Mouse (Mus musculus) CH12.LX (cell line): Measurements from ENCODE around the gene Morn5. TPM values are rescaled to one million over a fixed set of nuclear protein-coding genes. Genes with fewer than 3 reads are reported as not detected.

Source experiments
- DNase-seq: peaks from one replicate; pipeline ENCODE4 v3.0.0-alpha.2; 2013; ENCODE audit errors: extremely low read depth
- H3K27ac ChIP-seq: 2 replicates; pipeline ENCODE4 v1.5.1; 2012; ENCODE audit warnings: low read depth, mild to moderate bottlenecking, control low read depth, moderate library complexity; ENCODE audit not compliant: insufficient read depth
- H3K27me3 ChIP-seq: replicated peaks from 2 replicates; pipeline ENCODE3; 2012; ENCODE audit warnings: inconsistent platforms
- H3K36me3 ChIP-seq, 2 experiments: replicated peaks in 1 of 2; 2 replicates each; pipeline versions ENCODE3 to v1.6.1; 2012; ENCODE audit warnings: inconsistent platforms in 1 of 2, low read length in 1 of 2, mild to moderate bottlenecking in 1 of 2, mixed read lengths in 1 of 2, moderate library complexity in 1 of 2; ENCODE audit not compliant: control insufficient read depth in 1 of 2, insufficient read depth in 1 of 2
- H3K4me1 ChIP-seq, 2 experiments: 2 replicates each; pipeline ENCODE4 v1.6.1; 2012; ENCODE audit warnings: inconsistent platforms in 1 of 2, moderate library complexity in 1 of 2; ENCODE audit not compliant: insufficient read depth in 2 of 2, control insufficient read depth in 1 of 2
- H3K4me2 ChIP-seq: 2 replicates; pipeline ENCODE4 v1.6.1; 2012; ENCODE audit warnings: low read depth, mild to moderate bottlenecking, control low read depth; ENCODE audit not compliant: poor library complexity, insufficient read depth, severe bottlenecking
- H3K4me3 ChIP-seq, 3 experiments: fragments of 150-350 bp in 1 of 3; sonication (generic) in 1 of 3; replicated peaks in 1 of 3; 2 replicates each; pipeline versions ENCODE3 to v1.5.1; 2011 to 2012; ENCODE audit warnings: low read depth in 2 of 3, low read length in 2 of 3, mild to moderate bottlenecking in 2 of 3, moderate library complexity in 2 of 3, control low read depth in 1 of 3, improper control_type of control experiment in 1 of 3, inconsistent platforms in 1 of 3, mixed read lengths in 1 of 3; ENCODE audit not compliant: poor library complexity in 1 of 3
- H3K79me2 ChIP-seq: replicated peaks from 2 replicates; pipeline ENCODE4 v1.6.1; 2012; ENCODE audit warnings: mild to moderate bottlenecking, moderate library complexity; ENCODE audit not compliant: control insufficient read depth, poor library complexity, insufficient read depth, severe bottlenecking; ENCODE audit errors: extremely low read depth
- H3K9ac ChIP-seq: 2 replicates; pipeline ENCODE4 v1.6.1; 2012; ENCODE audit warnings: low read depth, mild to moderate bottlenecking, control low read depth, moderate library complexity; ENCODE audit not compliant: insufficient read depth
- H3K9me3 ChIP-seq: replicated peaks from 2 replicates; pipeline ENCODE3; 2012; ENCODE audit warnings: low read length, inconsistent platforms, mixed read lengths
- BHLHE40 ChIP-seq: IDR thresholded peaks from 2 replicates; pipeline ENCODE4 v1.6.1; 2011; ENCODE audit warnings: mild to moderate bottlenecking, low read depth, low read length, improper control_type of control experiment
- CHD1 ChIP-seq: IDR thresholded peaks from 2 replicates; pipeline ENCODE4 v1.6.1; 2012; ENCODE audit warnings: low read depth, low read length, improper control_type of control experiment, inconsistent platforms
- CHD2 ChIP-seq: IDR thresholded peaks from 2 replicates; pipeline ENCODE4 v1.6.1; 2011; ENCODE audit warnings: low read length, improper control_type of control experiment
- EP300 ChIP-seq: IDR thresholded peaks from 2 replicates; pipeline ENCODE4 v1.6.1; 2011; ENCODE audit warnings: low read length, improper control_type of control experiment
- ETS1 ChIP-seq: conservative IDR thresholded peaks from 2 replicates; pipeline ENCODE4 v1.6.1; 2012; ENCODE audit warnings: low read depth, mild to moderate bottlenecking, inconsistent platforms, low read length, improper control_type of control experiment, moderate library complexity
- GABPA ChIP-seq: IDR thresholded peaks from 2 replicates; pipeline ENCODE4 v1.6.1; 2012; ENCODE audit warnings: low read depth, low read length, improper control_type of control experiment, inconsistent platforms; ENCODE audit not compliant: insufficient replicate concordance
- IRF4 ChIP-seq: IDR thresholded peaks from 2 replicates; pipeline ENCODE4 v1.6.1; 2014; ENCODE audit warnings: low read depth, mild to moderate bottlenecking, inconsistent platforms, low read length, improper control_type of control experiment
- KAT2A ChIP-seq: IDR thresholded peaks from 2 replicates; pipeline ENCODE4 v1.6.1; 2012; ENCODE audit warnings: low read length, improper control_type of control experiment, inconsistent platforms; ENCODE audit not compliant: insufficient replicate concordance
- MAFK ChIP-seq: IDR thresholded peaks from 2 replicates; pipeline ENCODE4 v1.6.1; 2011; ENCODE audit warnings: low read length, improper control_type of control experiment; ENCODE audit not compliant: insufficient replicate concordance
- MAX ChIP-seq: IDR thresholded peaks from 2 replicates; pipeline ENCODE4 v1.6.1; 2011; ENCODE audit warnings: low read length, improper control_type of control experiment
- MAZ ChIP-seq: IDR thresholded peaks from 2 replicates; pipeline ENCODE4 v1.6.1; 2012; ENCODE audit warnings: low read depth, mild to moderate bottlenecking, inconsistent platforms, low read length, improper control_type of control experiment, moderate library complexity
- MXI1 ChIP-seq: IDR thresholded peaks from 2 replicates; pipeline ENCODE4 v1.6.1; 2011; ENCODE audit warnings: mild to moderate bottlenecking, low read depth, low read length, improper control_type of control experiment
- MYC ChIP-seq: IDR thresholded peaks from 2 replicates; pipeline ENCODE4 v1.6.1; 2011; ENCODE audit warnings: low read depth, mild to moderate bottlenecking, improper control_type of control experiment, low read length
- NELFE ChIP-seq: IDR thresholded peaks from 2 replicates; pipeline ENCODE4 v1.6.1; 2011; ENCODE audit warnings: low read depth, low read length, improper control_type of control experiment
- NRF1 ChIP-seq: IDR thresholded peaks from 2 replicates; pipeline ENCODE4 v1.6.1; 2014; ENCODE audit warnings: low read depth, mild to moderate bottlenecking, inconsistent platforms, low read length, improper control_type of control experiment, moderate library complexity
- PAX5 ChIP-seq: IDR thresholded peaks from 2 replicates; pipeline ENCODE4 v1.6.1; 2012; ENCODE audit warnings: low read length, inconsistent platforms, mixed read lengths
- RAD21 ChIP-seq: IDR thresholded peaks from 2 replicates; pipeline ENCODE4 v1.6.1; 2011; ENCODE audit warnings: low read depth, mild to moderate bottlenecking, low read length, improper control_type of control experiment, moderate library complexity
- SMC3 ChIP-seq: IDR thresholded peaks from 2 replicates; pipeline ENCODE4 v1.6.1; 2011; ENCODE audit warnings: low read depth, low read length, improper control_type of control experiment
- TBP ChIP-seq: conservative IDR thresholded peaks from 2 replicates; pipeline ENCODE4 v1.6.1; 2011; ENCODE audit warnings: low read depth, low read length, improper control_type of control experiment
- TCF12 ChIP-seq: IDR thresholded peaks from 2 replicates; pipeline ENCODE4 v1.6.1; 2014; ENCODE audit warnings: low read depth, mild to moderate bottlenecking, inconsistent platforms, low read length, improper control_type of control experiment
- UBTF ChIP-seq: IDR thresholded peaks from 2 replicates; pipeline ENCODE4 v1.6.1; 2012; ENCODE audit warnings: low read depth, mild to moderate bottlenecking, inconsistent platforms, low read length, improper control_type of control experiment, moderate library complexity
- USF1 ChIP-seq: IDR thresholded peaks from 2 replicates; pipeline ENCODE4 v1.6.1; 2014; ENCODE audit warnings: low read depth, mild to moderate bottlenecking, inconsistent platforms, low read length, improper control_type of control experiment
- ZC3H11A ChIP-seq: IDR thresholded peaks from 2 replicates; pipeline ENCODE4 v1.6.1; 2012; ENCODE audit warnings: low read depth, mild to moderate bottlenecking, inconsistent platforms, low read length, improper control_type of control experiment
- ZMIZ1 ChIP-seq: IDR thresholded peaks from 2 replicates; pipeline ENCODE4 v1.6.1; 2012; ENCODE audit warnings: low read depth, mild to moderate bottlenecking, inconsistent platforms, low read length, improper control_type of control experiment
- dilution Hi-C: fragments of 300-500 bp; cut with MboI; formaldehyde crosslinking; loops from 2 replicates; pipeline ENCODE4 v1.14.3; 2020; ENCODE audit warnings: low sequenced_read_pairs; ENCODE audit not compliant: extremely low pct_unique_long_range_greater_than_20kb, extremely low pct_ligation_motif_present
- in situ Hi-C: fragments of 300-500 bp; cut with MboI; formaldehyde crosslinking; loops from 3 replicates; pipeline ENCODE4 v1.14.3; 2019; ENCODE audit warnings: low sequenced_read_pairs, low pct_ligation_motif_present, low pct_unique_long_range_greater_than_20kb, mixed read lengths
- polyA plus RNA-seq: library from polyadenylated mRNA; unstranded; fragments of >175 nt; gene quantifications from 2 replicates; pipeline ENCODE4 v1.2.1, GENCODE M21; 2012; ENCODE audit warnings: low read depth; ENCODE audit not compliant: insufficient read length
- total RNA-seq, 2 experiments: library from RNA; depleted of rRNA; stranded (reverse); fragments of 300-350 nt in 1 of 2; fragments of >200 nt in 1 of 2; gene quantifications; 2 replicates each; pipeline ENCODE4 v1.2.3; 2012 to 2014

Morn5 gene
- total and polyA plus RNA-seq, 3 experiments, result 0.38 TPM; not detected in 2

- dilution Hi-C loops (no loop called here), in situ Hi-C loops (no loop called here)
- no peaks in the 10 kb centered on the region for H3K9me3 ChIP-seq
- peaks cover 21% of the 10 kb centered on the region for H3K27me3 ChIP-seq
- no peak for DNase-seq
- H3K4me1 ChIP-seq, result no peaks in the 10 kb centered on the region
- no peak overlapping the region for H3K9ac ChIP-seq
- H3K4me3 ChIP-seq, result no peak overlapping the region
- no peaks in the 10 kb centered on the region for H3K36me3 ChIP-seq
- H3K4me2 ChIP-seq, result no peak overlapping the region
- H3K27ac ChIP-seq, result no peak overlapping the region
- no peak for TF ChIP-seq KAT2A
- no peak for TF ChIP-seq GABPA
- TF ChIP-seq RAD21, result no peak
- no peak for TF ChIP-seq CHD1
- TF ChIP-seq ZMIZ1, result no peak
- no peak for TF ChIP-seq MYC
- no peak for TF ChIP-seq TCF12
- no peak for TF ChIP-seq USF1
- TF ChIP-seq CHD2, result no peak
- TF ChIP-seq ZC3H11A, result no peak
- TF ChIP-seq MAFK, result no peak
- no peak for TF ChIP-seq MAX
- no peak for TF ChIP-seq IRF4
- no peak for TF ChIP-seq NELFE
- no peak for TF ChIP-seq MAZ
- TF ChIP-seq BHLHE40, result no peak
- TF ChIP-seq, all 38 proteins: peak for 0
- no peaks in the 10 kb centered on the region for H3K79me2 ChIP-seq
Measured at GRCm38 (mm10) chr2:36108615-36109014, 59.4 kb downstream of the Morn5 start.

GRCm38 (mm10) chr2:36112632-36113031, 63.4 kb downstream of the Morn5 start:
- dilution Hi-C loops (no loop called here), in situ Hi-C loops (no loop called here)
- no peak for DNase-seq
- Histone ChIP-seq H3K9me3 (no peaks in the 10 kb centered on the region), H3K4me2 (no peak overlapping the region), H3K36me3 (peaks cover 11 to 20% of the 10 kb centered on the region in 2 experiments), H3K9ac (no peak overlapping the region), H3K27ac (no peak overlapping the region), H3K27me3 (peaks cover 5% of the 10 kb centered on the region), H3K4me1 (no peaks in the 10 kb centered on the region), H3K79me2 (no peaks in the 10 kb centered on the region), H3K4me3 (no peak overlapping the region)
- TF ChIP-seq ZC3H11A (no peak), MXI1 (no peak), ETS1 (no peak), CHD2 (no peak), SMC3 (no peak), UBTF (no peak), PAX5 (no peak), NRF1 (no peak), EP300 (no peak), RAD21 (no peak; the same call in 1 of the 2 replicates), TBP (no peak)
